Mouse (Mus musculus): Measurements from ENCODE around the gene Ddah1.

DNA sequence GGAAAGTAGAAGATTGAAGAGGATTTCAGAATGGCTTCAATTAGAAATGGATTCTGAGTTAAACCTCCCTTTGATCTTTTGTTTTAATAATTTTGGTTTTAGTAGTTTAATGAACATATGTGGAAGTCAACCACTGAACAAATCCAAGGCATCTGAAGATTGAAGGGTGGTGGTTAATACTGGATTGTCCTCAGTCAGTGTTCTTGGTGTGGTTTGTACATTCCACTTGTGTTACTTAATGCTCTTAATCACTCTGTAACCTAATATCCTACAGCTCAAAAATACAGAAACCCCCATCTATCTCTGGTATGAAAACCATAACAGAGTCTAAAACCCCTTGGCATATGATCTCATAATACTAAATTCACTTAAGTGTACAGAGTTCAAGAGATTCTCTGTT, 79.8 kb downstream of the Ddah1 start:
- TF ChIP-seq CTCF (IDR thresholded peaks at IDR 0.05; ENCODE audit: low read depth) (no peak), EP300 (optimal IDR thresholded peaks at IDR 0.05) (no peak)
